Mouse (Mus musculus) gastrocnemius, adult 18-20 months (tissue): ENCODE results near the gene Oas1c. TPM values are rescaled to one million over a fixed set of nuclear protein-coding genes. Genes with fewer than 3 reads are reported as not detected.

Experiments
- DNase-seq: peaks from one replicate; pipeline ENCODE4 v3.0.0; 2021; ENCODE audit warnings: low spot score
- microRNA-seq: library from miRNA; unstranded; fragments of <30 nt; microRNA quantifications from one replicate; pipeline ENCODE4 v1.2.0, GENCODE M21; 2021
- total RNA-seq, 2 experiments: library from RNA; stranded (reverse); gene quantifications; 2 replicates each; pipeline ENCODE4 v1.2.3; 2021

Oas1c gene
- total RNA-seq, 2 experiments from 2014 or later: 0.09 TPM; not detected in 1

DNA sequence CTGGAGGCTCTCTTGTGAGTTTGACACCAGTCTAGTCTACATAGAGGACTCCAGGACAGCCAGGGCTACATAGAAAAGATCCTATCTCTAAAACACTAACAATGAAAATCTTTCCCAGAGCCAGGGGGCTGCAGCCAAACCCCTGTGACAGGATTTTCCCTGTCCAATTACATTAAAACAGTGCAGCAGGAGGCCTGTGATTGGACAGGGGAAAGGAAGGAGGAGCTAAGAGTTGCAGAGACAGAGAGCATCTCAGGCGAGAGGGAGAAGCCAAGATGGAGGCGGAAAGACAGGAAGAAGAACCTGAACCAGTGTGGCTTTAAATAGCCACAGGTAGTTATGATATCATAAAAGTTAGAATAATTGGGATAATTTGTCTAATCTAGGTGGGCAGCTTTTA, 29.9 kb downstream of the Oas1c start:
- DNase-seq: no peak

DNA sequence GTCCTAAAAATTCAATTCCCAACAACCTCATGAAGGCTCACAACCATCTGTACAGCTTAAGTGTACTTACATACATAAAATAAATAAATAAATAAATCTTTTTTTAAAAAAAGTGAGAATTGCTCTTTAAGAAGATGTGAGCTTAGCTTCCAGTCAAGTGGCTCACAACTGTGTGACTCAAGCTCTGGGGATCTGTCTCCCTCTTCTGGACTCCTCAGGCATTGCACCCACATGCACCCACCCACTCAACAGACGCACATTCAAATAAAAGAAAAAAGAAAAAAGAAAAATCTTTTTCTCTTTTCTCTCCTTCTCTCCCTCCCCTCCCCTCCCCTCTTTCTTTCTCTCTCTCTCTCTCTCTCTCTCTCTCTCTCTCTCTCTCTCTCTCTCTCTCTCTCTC, 30.7 kb downstream of the Oas1c start:
- no peak for DNase-seq

DNA sequence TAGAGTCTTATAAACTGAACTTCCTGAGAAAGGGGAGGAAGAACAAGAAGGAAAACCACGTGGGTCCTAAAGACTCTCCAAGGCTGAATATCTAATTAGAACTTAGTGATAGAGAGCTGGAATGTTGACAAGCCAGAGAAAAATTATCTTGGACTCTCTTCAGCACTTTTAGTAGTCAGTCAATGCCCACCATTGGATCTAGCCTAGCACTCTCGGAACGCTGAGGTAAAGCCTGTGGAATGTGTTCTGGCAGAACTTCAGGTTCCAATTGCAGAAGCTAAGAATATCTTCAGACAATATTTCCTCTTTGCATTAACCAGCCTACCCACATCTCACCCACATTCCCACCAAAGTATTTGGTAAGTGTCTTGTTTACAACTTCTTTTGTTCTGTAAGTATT, 32.4 kb downstream of the Oas1c start:
- DNase-seq: no peak

DNA sequence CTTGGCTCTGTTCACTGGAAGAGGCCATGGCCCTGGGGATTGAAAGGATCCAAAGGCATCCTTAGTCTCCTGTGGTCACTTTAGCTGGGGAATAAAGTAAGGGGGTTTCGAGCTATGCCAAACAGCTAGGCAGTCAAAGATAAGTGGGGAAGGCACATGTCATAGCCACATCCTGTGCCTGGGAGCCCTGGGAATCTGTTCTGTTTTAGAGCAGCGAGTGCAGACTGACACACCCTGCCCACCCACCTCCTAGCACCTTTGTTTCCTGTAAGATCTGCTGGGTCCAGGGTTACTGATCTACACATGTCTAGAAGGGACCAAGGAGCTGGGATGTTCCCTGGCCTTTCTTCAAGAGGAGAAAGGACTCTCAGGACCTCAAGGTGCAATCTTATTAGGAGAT, 33.4 kb downstream of the Oas1c start:
- no peak for DNase-seq

DNA sequence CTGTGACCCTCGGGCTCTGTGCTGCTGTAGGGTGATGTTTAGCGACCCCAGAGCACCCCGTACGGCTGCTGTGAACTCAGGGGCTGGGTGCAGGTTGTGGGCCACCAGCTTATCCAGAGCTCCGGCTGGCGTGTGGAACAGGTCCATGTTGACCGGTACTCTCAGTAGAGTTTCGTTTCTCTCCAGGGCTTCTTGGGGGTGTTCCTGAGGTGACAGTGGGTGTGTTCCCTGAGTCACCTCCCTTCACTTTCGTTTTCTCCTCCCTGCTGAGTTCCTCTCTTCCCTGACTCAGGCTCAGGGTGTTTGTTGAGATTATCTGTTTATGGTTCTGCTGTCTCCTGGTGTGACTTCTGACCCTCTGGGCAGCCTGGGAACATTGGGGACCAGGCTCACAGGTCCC, 34.8 kb downstream of the Oas1c start, which contains the start of gene Oas3:
Gene Oas3, minus strand, starts transcription at position 184 of the 400 bp plus-strand sequence.
- no peak for DNase-seq

DNA sequence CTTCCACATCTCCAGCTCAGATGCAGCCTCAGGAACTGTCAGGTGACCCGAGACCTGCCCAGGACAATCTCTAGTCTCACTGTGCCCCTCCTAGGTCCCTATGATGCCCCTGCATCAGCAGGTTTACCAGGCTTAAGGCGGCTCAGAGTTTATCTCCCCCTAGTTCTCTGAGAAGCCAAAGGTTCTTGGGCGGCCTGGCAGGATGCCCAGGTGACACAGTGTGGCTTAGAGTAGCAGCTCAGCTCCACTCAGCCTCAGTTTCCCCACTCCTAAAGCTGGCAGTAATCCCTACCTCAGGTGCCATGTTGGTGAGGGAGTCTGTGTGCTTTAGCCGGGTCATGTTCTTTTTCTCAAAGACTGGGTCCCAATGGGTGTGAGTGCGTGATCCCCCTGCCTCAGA, 35.5 kb downstream of the Oas1c start:
- DNase-seq: no peak

DNA sequence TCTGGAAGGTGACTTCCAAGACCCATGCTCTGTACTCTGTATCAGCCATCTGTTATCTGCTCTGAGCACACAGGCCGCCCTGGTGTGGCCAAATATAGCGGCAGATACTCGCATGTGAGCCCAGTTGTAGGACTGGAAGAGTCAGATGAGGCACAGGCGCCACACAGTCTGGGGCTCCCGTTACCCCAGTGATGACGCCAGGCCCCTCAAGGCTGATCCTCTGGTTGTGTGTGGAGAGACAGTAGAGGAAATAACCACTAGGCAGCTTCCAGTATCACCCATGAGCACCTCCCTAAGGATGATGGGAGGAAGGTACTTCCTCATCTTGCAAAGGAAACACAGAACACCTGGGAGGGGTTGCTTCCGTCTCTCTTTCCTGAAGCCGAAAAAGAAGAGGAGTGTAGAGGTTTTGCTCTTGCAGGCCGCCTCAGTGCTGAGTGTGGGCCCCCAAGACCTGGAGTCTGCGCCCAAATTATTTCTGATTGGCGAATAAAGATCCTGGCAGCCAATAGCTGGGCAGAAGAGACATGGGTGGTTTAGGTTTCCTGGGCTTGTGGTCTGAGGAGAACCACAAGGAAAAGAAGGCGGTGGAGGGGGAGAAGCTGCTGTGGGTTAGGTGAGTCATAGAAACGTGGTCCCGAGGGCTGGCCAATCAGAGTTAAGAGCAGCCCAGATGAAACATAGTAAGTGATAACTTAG, 36.9 kb downstream of the Oas1c start:
- no peak for DNase-seq

DNA sequence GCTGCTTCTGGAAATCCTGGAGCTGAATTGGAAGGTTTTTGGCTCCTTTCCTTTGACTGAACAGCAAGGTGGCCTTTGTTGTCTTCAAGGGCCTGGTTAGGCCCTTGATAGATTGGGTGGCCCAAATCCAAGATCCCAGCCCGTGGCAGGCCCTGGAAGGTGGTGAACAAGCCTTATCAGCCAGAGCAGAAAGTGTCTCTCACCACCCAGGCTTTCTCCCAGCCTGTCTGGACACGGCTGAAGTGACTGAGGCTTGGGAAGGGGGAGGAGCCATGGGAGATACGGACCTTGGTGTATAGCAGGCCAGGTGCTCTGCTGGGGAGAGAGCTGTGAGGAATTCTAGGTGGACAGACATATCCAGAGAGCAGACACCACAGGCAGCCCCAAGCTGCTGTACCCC, 42.9 kb downstream of the Oas1c start:
- DNase-seq: no peak

DNA sequence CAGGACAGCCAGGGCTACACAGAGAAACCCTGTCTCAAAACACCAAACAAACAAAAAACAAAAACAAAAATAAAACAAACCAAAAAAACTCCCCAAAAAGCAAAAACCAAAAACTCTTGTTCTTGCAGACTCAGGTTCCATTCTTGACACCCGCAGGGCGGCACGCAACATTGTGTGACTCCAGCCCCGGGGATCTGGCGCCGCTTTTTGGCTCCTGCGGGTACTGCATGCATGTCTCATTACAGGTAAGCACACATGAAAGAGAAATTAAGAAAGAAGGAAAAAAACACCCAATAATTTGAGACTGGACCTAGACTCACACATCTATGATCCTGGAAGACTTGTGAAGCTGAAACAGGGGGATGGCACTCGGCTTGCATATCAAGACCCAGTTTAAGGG, 47.3 kb downstream of the Oas1c start:
- DNase-seq: no peak

DNA sequence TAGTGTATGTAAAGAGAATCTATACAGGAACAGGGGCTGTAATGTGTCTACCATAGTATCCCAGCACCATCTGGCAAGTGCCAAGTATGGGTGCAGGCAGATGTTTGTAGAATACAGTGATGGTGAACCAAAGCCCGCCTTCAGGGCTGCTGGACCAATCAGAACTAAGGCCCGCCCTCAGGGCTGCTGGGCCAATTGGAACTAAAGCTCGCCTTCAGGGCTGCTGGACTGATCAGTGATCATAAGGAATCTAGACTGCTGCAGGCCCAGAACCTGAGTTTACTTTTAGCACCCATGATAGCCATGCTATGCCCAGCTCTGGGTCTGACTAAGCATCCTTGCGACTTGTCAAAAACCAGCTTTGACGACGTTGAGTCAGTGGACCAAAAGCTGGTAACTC, 50.4 kb downstream of the Oas1c start:
- no peak for DNase-seq

DNA sequence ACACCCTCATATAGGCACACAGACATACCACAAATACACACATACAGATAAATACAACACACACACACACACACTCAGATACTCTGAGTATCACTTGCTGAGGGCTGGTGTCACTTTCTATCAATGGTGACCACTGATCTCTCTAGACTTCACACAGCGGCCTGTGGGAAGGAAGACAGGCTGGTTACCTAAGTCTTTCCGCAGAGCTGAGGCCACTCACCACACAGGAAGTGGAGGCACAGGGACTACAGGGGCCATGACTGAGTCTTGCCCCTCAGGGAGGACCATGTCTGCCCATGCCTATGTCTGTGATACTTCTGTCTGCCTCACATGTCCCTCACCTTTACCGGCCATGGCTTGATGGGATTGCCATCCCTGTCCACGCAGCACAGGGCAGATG, 58.1 kb downstream of the Oas1c start:
- DNase-seq: no peak

DNA sequence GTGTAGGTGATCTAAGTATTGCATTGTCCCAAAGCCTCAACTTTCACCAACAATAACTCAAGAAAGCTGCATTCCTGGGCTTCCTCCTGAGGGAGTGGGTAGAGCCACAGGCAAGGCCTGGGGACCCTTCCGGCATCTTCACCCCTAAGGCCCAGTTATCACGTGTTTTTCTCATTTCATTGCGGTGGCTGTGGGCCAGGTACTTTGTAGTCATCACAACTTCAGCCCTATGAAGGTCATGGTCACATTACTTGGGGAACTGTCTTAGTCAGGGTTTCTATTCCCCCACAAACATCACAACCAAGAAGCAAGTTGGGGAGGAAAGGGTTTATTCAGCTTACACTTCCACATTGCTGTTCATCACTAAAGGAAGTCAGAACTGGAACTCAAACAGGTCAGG, 59.5 kb downstream of the Oas1c start:
- DNase-seq: no peak

DNA sequence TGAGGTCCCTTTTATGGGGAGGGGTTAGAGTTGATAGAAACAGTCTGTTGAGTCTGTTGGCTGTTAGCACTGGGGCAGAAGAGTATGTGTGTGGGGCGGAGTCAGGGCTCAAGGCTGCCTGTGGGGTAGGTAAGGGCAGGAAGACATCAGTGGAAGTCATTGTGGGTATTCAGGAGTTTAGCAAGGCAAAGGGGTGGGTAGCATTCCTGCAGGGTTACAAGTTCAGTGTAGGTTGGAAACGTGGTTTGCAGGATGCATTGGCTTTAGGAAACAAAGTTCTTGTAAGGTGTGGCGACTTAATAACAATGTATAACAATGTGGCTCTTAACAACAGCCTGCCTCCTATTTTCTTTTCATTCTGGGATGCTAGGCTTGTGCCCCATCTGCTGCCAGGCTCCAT, 61.1 kb downstream of the Oas1c start:
- DNase-seq: no peak

Small RNAs within 50 kb of the gene (microRNA-seq; reads per million reads assigned to microRNA genes)
- not detected for gene Gm22907

Other genes starting within 250 kb of the Oas1c start
- gene Tpcn1, start 223.8 kb downstream of the Oas1c start, total RNA-seq: 10 to 100 TPM; 38.9 to 42.9 TPM
- not detected for gene Iqcd, start 223.5 kb downstream of the Oas1c start, total RNA-seq
- gene Rita1, start 199.9 kb downstream of the Oas1c start, total RNA-seq: 1 to 10 TPM; 7.0 to 7.5 TPM
- 10 to 100 TPM; 15.8 to 15.9 TPM for gene Ddx54, start 199.8 kb downstream of the Oas1c start, total RNA-seq
- gene Cfap73, start 178.3 kb downstream of the Oas1c start, total RNA-seq: not detected
- not detected for gene Rasal1, start 163.7 kb downstream of the Oas1c start, total RNA-seq
- gene Dtx1, start 100.6 kb downstream of the Oas1c start, total RNA-seq: under 1 TPM; 0.41 to 0.74 TPM
- under 1 TPM; 0.19 to 0.25 TPM for gene Oas2, start 62.7 kb downstream of the Oas1c start, total RNA-seq
- gene Oas3, start 34.9 kb downstream of the Oas1c start, total RNA-seq: not detected
- gene Oas1e, start 17.0 kb downstream of the Oas1c start, total RNA-seq: not detected
- not detected for gene Oas1f, start 34.9 kb upstream of the Oas1c start, total RNA-seq
- not detected for gene Oas1h, start 48.9 kb upstream of the Oas1c start, total RNA-seq
- gene Oas1g, start 75.1 kb upstream of the Oas1c start, total RNA-seq: not detected
- gene Oas1a, start 95.0 kb upstream of the Oas1c start, total RNA-seq: under 1 TPM; 0.12 to 0.16 TPM
- not detected for gene Oas1d, start 102.0 kb upstream of the Oas1c start, total RNA-seq
- not detected for gene Rph3a, start 197.6 kb upstream of the Oas1c start, total RNA-seq